Mouse (Mus musculus): Measurements from ENCODE around the gene Gm156.
"Not testable (repeated sequence)": the region's sequence is repeated elsewhere in the genome, so short reads cannot be mapped to it uniquely, and the experiment has no call there.

Gm156 gene

GRCm38 (mm10) chr6:129784170-129784569, at the start of gene Gm156:
Gene Gm156, minus strand, starts transcription at chr6:129784270.
- DNase-seq (ENCODE audit: low spot score), result not testable (repeated sequence)

- DNase-seq (ENCODE audit: low spot score), result no peak
Observed at GRCm38 (mm10) chr6:129825559-129825958, 41.5 kb upstream of the Gm156 start.

GRCm38 (mm10) chr6:129824004-129824403, 39.9 kb upstream of the Gm156 start:
- no peak for DNase-seq (ENCODE audit: low spot score)

- DNase-seq (ENCODE audit: low spot score), result no peak
Observed at GRCm38 (mm10) chr6:129817731-129818130, 33.7 kb upstream of the Gm156 start.

GRCm38 (mm10) chr6:129747654-129748032, 36.4 kb downstream of the Gm156 start:
- DNase-seq (ENCODE audit: low spot score), result no peak

- no peak for DNase-seq (ENCODE audit: low spot score)
Observed at GRCm38 (mm10) chr6:129747016-129747653, 36.9 kb downstream of the Gm156 start.

GRCm38 (mm10) chr6:129746151-129746550, 37.9 kb downstream of the Gm156 start:
- DNase-seq (ENCODE audit: low spot score), result no peak

GRCm38 (mm10) chr6:129740069-129740721, 43.9 kb downstream of the Gm156 start, which contains the start of gene Klri2:
Gene Klri2, minus strand, starts transcription at chr6:129740484.
- no peak for DNase-seq (ENCODE audit: low spot score)

GRCm38 (mm10) chr6:129736414-129736813, 47.7 kb downstream of the Gm156 start:
- DNase-seq (ENCODE audit: low spot score), result no peak

- no peak for DNase-seq (ENCODE audit: low spot score)
Observed at GRCm38 (mm10) chr6:129727237-129727636, 56.8 kb downstream of the Gm156 start.

GRCm38 (mm10) chr6:129721390-129721789, 62.7 kb downstream of the Gm156 start:
- DNase-seq (ENCODE audit: low spot score), result no peak

GRCm38 (mm10) chr6:129720487-129720886, 63.6 kb downstream of the Gm156 start:
- DNase-seq (ENCODE audit: low spot score), result no peak

- DNase-seq (ENCODE audit: low spot score), result no peak
Observed at GRCm38 (mm10) chr6:129717032-129717431, 67.0 kb downstream of the Gm156 start, which contains the start of gene Klri1. Gene Klri1, minus strand, starts transcription at chr6:129717132.

Data from MN1 (cell line).